Comparison of ENCODE assay signal across 9 mouse cellular contexts in the genomic region with DNA sequence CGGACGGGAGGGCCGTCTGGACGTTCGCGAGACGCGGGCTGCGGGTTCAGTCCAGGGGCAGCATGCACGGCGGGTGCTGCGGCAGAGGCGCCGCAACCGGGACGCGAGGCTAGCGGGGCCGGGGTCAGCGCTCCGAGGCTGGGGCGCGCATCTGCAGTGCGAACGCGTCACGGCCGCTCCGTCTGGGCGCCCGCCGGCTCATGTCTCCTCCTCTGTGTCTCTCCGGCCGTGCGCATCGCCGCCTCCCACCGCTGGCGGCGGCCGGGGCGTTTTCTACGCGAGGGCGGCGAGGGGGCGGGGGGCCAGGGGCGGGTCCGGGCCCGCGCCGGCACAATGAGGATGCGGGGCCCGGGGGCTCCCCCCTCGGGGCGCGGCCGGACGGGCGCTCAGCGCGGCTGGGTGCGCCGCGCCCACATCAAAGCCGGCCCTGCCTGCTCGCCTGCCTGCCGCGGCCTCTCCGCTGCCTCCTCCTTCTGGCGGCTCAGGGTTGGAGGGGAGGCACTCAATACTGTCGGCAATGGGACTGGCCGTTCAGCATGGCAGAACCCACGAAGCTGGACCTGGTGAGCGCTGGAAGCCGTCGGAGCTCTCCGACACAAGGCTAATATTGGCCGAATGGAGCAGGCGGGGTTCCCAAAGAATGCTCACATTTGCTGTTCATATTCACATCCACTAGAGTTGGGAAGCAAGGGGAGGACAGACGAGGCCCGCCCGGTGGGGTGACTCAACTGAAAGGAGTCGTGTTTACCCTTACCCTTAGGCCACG. TPM values are rescaled to one million over a fixed set of nuclear protein-coding genes. Genes with fewer than 3 reads are reported as not detected.
DNase-seq lines count a peak whose midpoint lies in the region; ATAC-seq and TF ChIP-seq lines count a peak whose summit lies in the region.
"Had no signal": no experiment of that assay in that cellular context is flagged by ENCODE, and none has a peak within 500 bp of the region (broad histone marks: within the 10 kb centered on the region; RNA-seq: fewer than 3 reads in every experiment).

No protein-coding gene starts in this region.

- peak in 1 of 2 experiments; percentile 25 for DNase-seq in left cerebral cortex, adult 2 months (ENCODE audit: extremely low spot score in 1 of 2, low spot score in 2 of 2)
- DNase-seq in left cerebral cortex, adult 9 months (ENCODE audit: low spot score in 2 of 2) = no peak
- DNase-seq in kidney, postnatal 10 days = peak; percentile 66
- peak; percentile 53 for DNase-seq in lung, postnatal 36 days
- DNase-seq in retina, postnatal 7 days (ENCODE audit: low read depth, low spot score) = peak; percentile 23
- no peak for DNase-seq in adipocyte (ENCODE audit: low spot score)

- H3K27me3 ChIP-seq in embryonic facial prominence, embryonic 12.5 days = peaks cover 25% of the 10 kb centered on the region
- H3K27me3 ChIP-seq in heart, embryonic 14.5 days (ENCODE audit: control insufficient read depth, insufficient read depth, low read length) = peaks cover 8% of the 10 kb centered on the region; the same call in 1 of the 2 replicates

- peak overlapping the region; percentile 72 for H3K9ac ChIP-seq in embryonic facial prominence, embryonic 12.5 days
- peak overlapping the region; percentile 59 for H3K9ac ChIP-seq in heart, embryonic 14.5 days (ENCODE audit: low read length)

- intact Hi-C loops in left cerebral cortex, adult 2 months (cut with DNase I) = loop anchor here (1.0 to 5.0 kb wide), 7 partner anchors 70 to 695 kb away; no protein-coding TSS in a partner anchor

- ATAC-seq in embryonic facial prominence, embryonic 12.5 days (ENCODE audit: insufficient number of reproducible peaks, insufficient read depth, low FRiP score, low TSS enrichment) = peak; percentile 24
- ATAC-seq in heart, embryonic 14.5 days (ENCODE audit: insufficient number of reproducible peaks, insufficient read depth, low FRiP score, low read depth) = peak; percentile 16

- no peaks in the 10 kb centered on the region for H3K9me3 ChIP-seq in embryonic facial prominence, embryonic 12.5 days
- H3K9me3 ChIP-seq in heart, embryonic 14.5 days (ENCODE audit: control insufficient read depth, low read length) = no peaks in the 10 kb centered on the region

- H3K36me3 ChIP-seq in embryonic facial prominence, embryonic 12.5 days = peaks cover 24% of the 10 kb centered on the region
- peaks cover 36% of the 10 kb centered on the region for H3K36me3 ChIP-seq in heart, embryonic 14.5 days (ENCODE audit: control insufficient read depth, insufficient read depth, low read length)

- under 1% methylated on average over 83 of the region's 85 CpGs for WGBS in embryonic facial prominence, embryonic 12.5 days
- WGBS in heart, embryonic 14.5 days = 1% methylated on average over 51 of the region's 85 CpGs

- H3K4me3 ChIP-seq in left cerebral cortex, adult 2 months = peak overlapping the region; percentile 50
- peak overlapping the region; percentile 61 for H3K4me3 ChIP-seq in embryonic facial prominence, embryonic 12.5 days
- H3K4me3 ChIP-seq in heart, embryonic 14.5 days (ENCODE audit: control insufficient read depth in 1 of 2, insufficient read depth in 1 of 2, low read depth in 1 of 2, low read length in 2 of 2) = peak overlapping the region; percentile 54 to 66

- no peak for TF ChIP-seq CTCF in left cerebral cortex, adult 2 months (IDR thresholded peaks at IDR 0.05)

- H3K27ac ChIP-seq in left cerebral cortex, adult 2 months = no peak overlapping the region
- peak overlapping the region; percentile 69 for H3K27ac ChIP-seq in embryonic facial prominence, embryonic 12.5 days
- peak overlapping the region in 1 of 2 experiments; percentile 83; a peak in 3 of 4 replicates for H3K27ac ChIP-seq in heart, embryonic 14.5 days (replicated peaks in 1 of 2; ENCODE audit: control insufficient read depth in 1 of 2, insufficient read depth in 1 of 2, low read depth in 2 of 2, low read length in 2 of 2)

- H3K4me2 ChIP-seq in embryonic facial prominence, embryonic 12.5 days (replicated peaks) = peak overlapping the region; percentile 95
- H3K4me2 ChIP-seq in heart, embryonic 14.5 days (ENCODE audit: low read length) = peak overlapping the region; percentile 67

- H3K4me1 ChIP-seq in embryonic facial prominence, embryonic 12.5 days = peaks cover 38% of the 10 kb centered on the region
- peaks cover 33 to 41% of the 10 kb centered on the region in 2 experiments for H3K4me1 ChIP-seq in heart, embryonic 14.5 days (ENCODE audit: control insufficient read depth in 2 of 2, insufficient read depth in 2 of 2, low read length in 2 of 2)

RNA-seq across cellular contexts. Expression of a gene that starts 0.6 kb away (rescaled TPM):
- 1 to 10 TPM; 1.9 to 2.6 TPM for total RNA-seq in left cerebral cortex, adult 2 months (2021)
- 11.5 and 17.2 TPM in 2 replicates for polyA plus RNA-seq in embryonic facial prominence, embryonic 12.5 days (2016; fragmentation: Nextera tagmentation; extraction: Ambion mirVana)
- 7.9 and 9.5 TPM in 2 replicates for polyA plus RNA-seq in heart, embryonic 14.5 days (2014; fragmentation: Nextera tagmentation; extraction: Ambion mirVana)

RNA-seq across cellular contexts. Expression of a gene that starts 15.3 kb away (rescaled TPM):
- total RNA-seq in left cerebral cortex, adult 2 months (2021) = 100 to 1,000 TPM; 146 to 152 TPM
- polyA plus RNA-seq in embryonic facial prominence, embryonic 12.5 days (2016; fragmentation: Nextera tagmentation; extraction: Ambion mirVana) = 922 and 970 TPM in 2 replicates
- 465 and 517 TPM in 2 replicates for polyA plus RNA-seq in heart, embryonic 14.5 days (2014; fragmentation: Nextera tagmentation; extraction: Ambion mirVana)

RNA-seq across cellular contexts. Expression of a gene that starts 55.6 kb away (rescaled TPM):
- total RNA-seq in left cerebral cortex, adult 2 months (2021) = not detected
- polyA plus RNA-seq in embryonic facial prominence, embryonic 12.5 days (2016; fragmentation: Nextera tagmentation; extraction: Ambion mirVana) = 6.6 and 9.1 TPM in 2 replicates
- polyA plus RNA-seq in heart, embryonic 14.5 days (2014; fragmentation: Nextera tagmentation; extraction: Ambion mirVana) = 0.18 TPM in 1 of 2 replicates, not detected in the other
- total RNA-seq: layer of hippocampus, postnatal 25 days had no signal

Comparison
In these comparisons a context has a peak if more than half of its experiments do, and no peak if none do; other contexts are left out.
1. DNase-seq: peak in kidney, postnatal 10 days (single experiment), lung, postnatal 36 days (single experiment) and retina, postnatal 7 days (single experiment); none in left cerebral cortex, adult 9 months (0 of 2) and adipocyte (single experiment).
2. Peak in every context shown above with its lines, with median percentiles within 50 percentile points of each other: H3K4me3 ChIP-seq.